Mouse (Mus musculus) embryonic facial prominence, embryonic 15.5 days (tissue): ENCODE results near the gene Wbp2. TPM values are rescaled to one million over a fixed set of nuclear protein-coding genes. Genes with fewer than 3 reads are reported as not detected.

Experiments
- polyA plus RNA-seq: library from polyadenylated mRNA; unstranded; fragments of >200 nt; fragmentation: Nextera tagmentation; extraction: Ambion mirVana; gene quantifications from 2 replicates; pipeline ENCODE4 v1.2.1, GENCODE M21; 2015

Wbp2 gene
- polyA plus RNA-seq, 1 experiment from 2014 or later: 90.8 TPM

Other genes with a start within 250 kb of the Wbp2 start
- 0.54 and 0.57 TPM in 2 replicates for gene Myo15b, start 228.6 kb downstream of the Wbp2 start, polyA plus RNA-seq
- gene Smim5, start 187.0 kb downstream of the Wbp2 start, polyA plus RNA-seq: 19.6 and 23.0 TPM in 2 replicates
- 1.6 and 2.6 TPM in 2 replicates for gene Smim6, start 175.0 kb downstream of the Wbp2 start, polyA plus RNA-seq
- 32.9 and 38.1 TPM in 2 replicates for gene Sap30bp, start 153.7 kb downstream of the Wbp2 start, polyA plus RNA-seq
- gene Recql5, start 153.5 kb downstream of the Wbp2 start, polyA plus RNA-seq: 21.4 and 23.9 TPM in 2 replicates
- 21.1 and 21.5 TPM in 2 replicates for gene Itgb4, start 112.3 kb downstream of the Wbp2 start, polyA plus RNA-seq
- 173 and 176 TPM in 2 replicates for gene Galk1, start 74.3 kb downstream of the Wbp2 start, polyA plus RNA-seq
- 1,738 and 1,786 TPM in 2 replicates for gene H3f3b, start 59.0 kb downstream of the Wbp2 start, polyA plus RNA-seq
- gene Unk, start 56.7 kb downstream of the Wbp2 start, polyA plus RNA-seq: 36.8 and 42.2 TPM in 2 replicates
- gene Unc13d, start 9.0 kb downstream of the Wbp2 start, polyA plus RNA-seq: 4.3 and 4.8 TPM in 2 replicates
- 25.1 and 27.6 TPM in 2 replicates for gene Trim47, start 40.2 kb upstream of the Wbp2 start, polyA plus RNA-seq
- gene Trim65, start 44.1 kb upstream of the Wbp2 start, polyA plus RNA-seq: 5.2 and 6.1 TPM in 2 replicates
- gene Mrpl38, start 51.9 kb upstream of the Wbp2 start, polyA plus RNA-seq: 86.9 and 93.7 TPM in 2 replicates
- gene Fbf1, start 81.2 kb upstream of the Wbp2 start, polyA plus RNA-seq: 36.9 and 44.9 TPM in 2 replicates
- gene Ten1, start 111.9 kb upstream of the Wbp2 start, polyA plus RNA-seq: 81.0 and 86.7 TPM in 2 replicates
- 29.1 and 31.1 TPM in 2 replicates for gene Acox1, start 112.0 kb upstream of the Wbp2 start, polyA plus RNA-seq
- gene Evpl, start 151.1 kb upstream of the Wbp2 start, polyA plus RNA-seq: 28.1 and 28.5 TPM in 2 replicates
- gene Srp68, start 187.2 kb upstream of the Wbp2 start, polyA plus RNA-seq: 101 and 103 TPM in 2 replicates
- 0.27 and 0.47 TPM in 2 replicates for gene Galr2, start 193.9 kb upstream of the Wbp2 start, polyA plus RNA-seq
- 67.5 and 68.8 TPM in 2 replicates for gene Exoc7, start 220.2 kb upstream of the Wbp2 start, polyA plus RNA-seq
- 30.6 and 69.8 TPM in 2 replicates for gene Foxj1, start 248.4 kb upstream of the Wbp2 start, polyA plus RNA-seq